Comparison of ENCODE assay signal across 9 mouse cellular contexts in the genomic region with DNA sequence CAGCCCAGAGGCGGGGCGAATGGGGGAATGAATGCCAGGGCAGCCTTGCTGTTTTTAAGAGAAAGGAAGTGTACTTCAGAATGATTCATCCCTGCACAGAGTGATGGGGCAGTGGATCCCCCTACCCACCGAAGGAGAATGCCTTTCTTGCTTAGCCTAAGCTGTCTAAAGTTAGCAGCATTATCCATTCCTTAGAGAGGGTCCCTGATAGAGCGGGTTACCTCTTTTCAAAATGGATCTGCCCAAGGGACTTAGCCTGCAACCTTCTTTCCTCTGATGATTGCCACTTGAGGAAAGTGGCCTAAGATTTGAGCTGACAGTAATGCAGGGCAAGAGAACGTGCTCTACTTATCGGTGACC.
A peak's percentile ranks its signal among the peaks of the same experiment; 100 is the strongest.
DNase-seq lines count a peak whose midpoint lies in the region; ATAC-seq lines count a peak whose summit lies in the region.
"Had no signal": no experiment of that assay in that cellular context is flagged by ENCODE, and none has a peak within 500 bp of the region (broad histone marks: within the 10 kb centered on the region; RNA-seq: fewer than 3 reads in every experiment).

No protein-coding gene starts in this region.

- peaks cover 45% of the 10 kb centered on the region for H3K27me3 ChIP-seq in kidney, embryonic 15.5 days
- H3K27me3 ChIP-seq in embryonic facial prominence, embryonic 12.5 days: peaks cover 19% of the 10 kb centered on the region; the same call in 1 of the 2 replicates
- peaks cover 8% of the 10 kb centered on the region; the same call in 1 of the 2 replicates for H3K27me3 ChIP-seq in forebrain, embryonic 16.5 days (replicated peaks; ENCODE audit: control insufficient read depth, insufficient read depth, low read length)
- peaks cover 9% of the 10 kb centered on the region for H3K27me3 ChIP-seq in midbrain, embryonic 11.5 days (ENCODE audit: control insufficient read depth, insufficient read depth, low read length)

- no peak for ATAC-seq in kidney, embryonic 15.5 days (replicated peaks; ENCODE audit: low FRiP score)
- ATAC-seq in embryonic facial prominence, embryonic 12.5 days (ENCODE audit: insufficient number of reproducible peaks, insufficient read depth, low FRiP score, low TSS enrichment): peak; percentile 85; the same call in 1 of the 2 replicates
- ATAC-seq in forebrain, embryonic 16.5 days: no peak
- no peak for ATAC-seq in midbrain, embryonic 11.5 days (ENCODE audit: low FRiP score)

- peak overlapping the region; percentile 64 for H3K4me2 ChIP-seq in kidney, embryonic 15.5 days
- no peak overlapping the region; the same call in 1 of the 2 replicates for H3K4me2 ChIP-seq in embryonic facial prominence, embryonic 12.5 days (replicated peaks)
- peak overlapping the region; percentile 50 for H3K4me2 ChIP-seq in forebrain, embryonic 16.5 days (ENCODE audit: low read length)
- peak overlapping the region; percentile 46 for H3K4me2 ChIP-seq in midbrain, embryonic 11.5 days

- DNase-seq in kidney, postnatal 36 days: no peak
- no peak for DNase-seq in midbrain, embryonic 11.5 days (ENCODE audit: low spot score, missing footprints)
- no peak for DNase-seq in thymus, postnatal 0 days (ENCODE audit: low spot score)
- DNase-seq in thymus, adult 18-20 months: no peak
- no peak for DNase-seq in left cerebral cortex, adult 18-20 months (ENCODE audit: low spot score in 2 of 2)

- H3K36me3 ChIP-seq in kidney, embryonic 15.5 days: no peaks in the 10 kb centered on the region
- H3K36me3 ChIP-seq in embryonic facial prominence, embryonic 12.5 days: no peaks in the 10 kb centered on the region
- H3K36me3 ChIP-seq in forebrain, embryonic 16.5 days (ENCODE audit: control insufficient read depth, insufficient read depth): no peaks in the 10 kb centered on the region
- no peaks in the 10 kb centered on the region for H3K36me3 ChIP-seq in midbrain, embryonic 11.5 days (ENCODE audit: control insufficient read depth, insufficient read depth, low read length)
- H3K36me3 ChIP-seq: stomach, embryonic 15.5 days had no signal

- H3K9ac ChIP-seq in kidney, embryonic 15.5 days: no peak overlapping the region
- no peak overlapping the region for H3K9ac ChIP-seq in embryonic facial prominence, embryonic 12.5 days
- H3K9ac ChIP-seq in forebrain, embryonic 16.5 days (replicated peaks; ENCODE audit: low read depth, low read length): no peak overlapping the region
- H3K9ac ChIP-seq in midbrain, embryonic 11.5 days (ENCODE audit: low read length): peak overlapping the region; percentile 16; the same call in 1 of the 2 replicates
- H3K9ac ChIP-seq: stomach, embryonic 15.5 days had no signal

- no peak overlapping the region for H3K4me3 ChIP-seq in kidney, embryonic 15.5 days (replicated peaks)
- no peak overlapping the region for H3K4me3 ChIP-seq in embryonic facial prominence, embryonic 12.5 days
- H3K4me3 ChIP-seq in forebrain, embryonic 16.5 days (replicated peaks; ENCODE audit: low read length): peak overlapping the region; percentile 32
- peak overlapping the region; percentile 22; the same call in 1 of the 2 replicates for H3K4me3 ChIP-seq in midbrain, embryonic 11.5 days (ENCODE audit: low read depth, low read length)

- H3K27ac ChIP-seq in kidney, embryonic 15.5 days: no peak overlapping the region
- H3K27ac ChIP-seq in embryonic facial prominence, embryonic 12.5 days: no peak overlapping the region
- no peak overlapping the region; the same call in 1 of the 2 replicates for H3K27ac ChIP-seq in forebrain, embryonic 16.5 days (ENCODE audit: low read length)
- H3K27ac ChIP-seq in midbrain, embryonic 11.5 days (ENCODE audit: low read depth, low read length): no peak overlapping the region
- H3K27ac ChIP-seq: stomach, embryonic 15.5 days had no signal

- H3K4me1 ChIP-seq in kidney, embryonic 15.5 days: peaks cover 10% of the 10 kb centered on the region; the same call in 1 of the 2 replicates
- no peaks in the 10 kb centered on the region for H3K4me1 ChIP-seq in embryonic facial prominence, embryonic 12.5 days
- H3K4me1 ChIP-seq in forebrain, embryonic 16.5 days (replicated peaks; ENCODE audit: control insufficient read depth, insufficient read depth, low read length): 0 out of 2 replicates have a peak, but pooled peaks cover 3% of the 10 kb centered on the region
- no peaks in the 10 kb centered on the region for H3K4me1 ChIP-seq in midbrain, embryonic 11.5 days (ENCODE audit: control insufficient read depth, insufficient read depth, low read length)

- no peaks in the 10 kb centered on the region for H3K9me3 ChIP-seq in kidney, embryonic 15.5 days (replicated peaks)
- H3K9me3 ChIP-seq in embryonic facial prominence, embryonic 12.5 days: no peaks in the 10 kb centered on the region
- H3K9me3 ChIP-seq in forebrain, embryonic 16.5 days (ENCODE audit: control insufficient read depth, low read length): no peaks in the 10 kb centered on the region
- no peaks in the 10 kb centered on the region for H3K9me3 ChIP-seq in midbrain, embryonic 11.5 days (ENCODE audit: control insufficient read depth, low read length)
- H3K9me3 ChIP-seq: stomach, embryonic 15.5 days had no signal

- WGBS in kidney, embryonic 15.5 days: 41% methylated on average over 6 of the region's 6 CpGs
- 36% methylated on average over 6 of the region's 6 CpGs for WGBS in embryonic facial prominence, embryonic 12.5 days
- 43% methylated on average over 6 of the region's 6 CpGs for WGBS in forebrain, embryonic 16.5 days
- 46% methylated on average over 6 of the region's 6 CpGs for WGBS in midbrain, embryonic 11.5 days

Comparison
In these comparisons a context has a peak if more than half of its experiments do, and no peak if none do; other contexts are left out.
1. H3K4me3 ChIP-seq: peak in forebrain, embryonic 16.5 days (single experiment) and midbrain, embryonic 11.5 days (single experiment); none in kidney, embryonic 15.5 days (single experiment) and embryonic facial prominence, embryonic 12.5 days (single experiment).